Mouse (Mus musculus) liver, embryonic 12.5 days (tissue): Measurements from ENCODE around the gene Araf. TPM values are rescaled to one million over a fixed set of nuclear protein-coding genes. Genes with fewer than 3 reads are reported as not detected.
A peak's percentile ranks its signal among the peaks of the same experiment; 100 is the strongest.

ENCODE experiments used
- ATAC-seq: fragments of 200-750 bp; cut with Nextera tagmentation; 2 replicates; pipeline ENCODE4 v1.8.0; 2017; ENCODE audit warnings: moderate number of reproducible peaks, mild to moderate bottlenecking, moderate library complexity
- H3K27ac ChIP-seq: fragments of 300-500 bp; sonication (generic); 2 replicates; pipeline ENCODE4 v1.5.1; 2016; ENCODE audit warnings: mild to moderate bottlenecking
- H3K27me3 ChIP-seq: fragments of 300-500 bp; sonication (generic); replicated peaks from 2 replicates; pipeline ENCODE4 v1.6.1; 2016; ENCODE audit warnings: mild to moderate bottlenecking, moderate library complexity
- H3K36me3 ChIP-seq: fragments of 300-500 bp; sonication (generic); 2 replicates; pipeline ENCODE4 v1.6.1; 2016; ENCODE audit warnings: mild to moderate bottlenecking, moderate library complexity
- H3K4me1 ChIP-seq: fragments of 300-500 bp; sonication (generic); 2 replicates; pipeline ENCODE4 v1.6.1; 2016
- H3K4me2 ChIP-seq: fragments of 300-500 bp; sonication (generic); 2 replicates; pipeline ENCODE4 v1.6.1; 2016; ENCODE audit warnings: mild to moderate bottlenecking, moderate library complexity
- H3K4me3 ChIP-seq: fragments of 300-500 bp; sonication (generic); 2 replicates; pipeline ENCODE4 v1.5.1; 2016; ENCODE audit warnings: mild to moderate bottlenecking, moderate library complexity
- H3K9ac ChIP-seq: fragments of 300-500 bp; sonication (generic); 2 replicates; pipeline ENCODE4 v1.6.1; 2016; ENCODE audit warnings: mild to moderate bottlenecking, moderate library complexity
- H3K9me3 ChIP-seq: fragments of 300-500 bp; sonication (generic); replicated peaks from 2 replicates; pipeline ENCODE4 v1.6.1; 2016; ENCODE audit warnings: mild to moderate bottlenecking, moderate library complexity
- WGBS: fragments of 180-500 bp; shearing (Covaris S2); methylation state at CpG from one replicate; pipeline ENCODE4 v1.1.7; 2016; ENCODE audit not compliant: insufficient replicate concordance; 5-methylcytosine and 5-hydroxymethylcytosine counted together
- polyA plus RNA-seq: library from polyadenylated mRNA; unstranded; fragments of >200 nt; fragmentation: Nextera tagmentation; extraction: Ambion mirVana; gene quantifications from 2 replicates; pipeline ENCODE4 v1.2.1, GENCODE M21; 2016

Araf gene
- 58.9 and 62.8 TPM in 2 replicates for polyA plus RNA-seq

GRCm38 (mm10) chrX:20797681-20798080, at the start of gene Araf:
Gene Araf, plus strand, starts transcription at chrX:20797814.
- Histone ChIP-seq H3K4me2 (peak within 1 kb of the TSS; percentile 76), H3K9ac (peak within 1 kb of the TSS; percentile 73), H3K9me3 (no peaks in the 10 kb centered on the region), H3K27ac (peak within 1 kb of the TSS; percentile 88), H3K27me3 (no peaks in the 10 kb centered on the region), H3K4me3 (peak within 1 kb of the TSS; percentile 58), H3K36me3 (no peaks in the 10 kb centered on the region), H3K4me1 (peaks cover 15% of the 10 kb centered on the region; the same call in 1 of the 2 replicates)
- WGBS, result 17% methylated on average over 7 of the region's 7 CpGs
- ATAC-seq, result peak; percentile 77

GRCm38 (mm10) chrX:20748829-20749228, 48.8 kb upstream of the Araf start:
- H3K27ac ChIP-seq, result 0 out of 2 replicates have a peak overlapping the region, but pooled peaks have one; percentile 14
- H3K27me3 ChIP-seq, result no peaks in the 10 kb centered on the region
- ATAC-seq, result peak; percentile 82
- no peak overlapping the region for H3K4me2 ChIP-seq
- H3K36me3 ChIP-seq, result no peaks in the 10 kb centered on the region
- peaks cover 16% of the 10 kb centered on the region; the same call in 1 of the 2 replicates for H3K4me1 ChIP-seq
- no peaks in the 10 kb centered on the region for H3K9me3 ChIP-seq
- H3K9ac ChIP-seq, result no peak overlapping the region
- H3K4me3 ChIP-seq, result no peak overlapping the region
- WGBS, result 35% methylated on average over 2 of the region's 2 CpGs

- Histone ChIP-seq H3K4me3 (no peak overlapping the region), H3K9ac (no peak overlapping the region), H3K9me3 (no peaks in the 10 kb centered on the region), H3K4me2 (no peak overlapping the region), H3K27me3 (no peaks in the 10 kb centered on the region), H3K27ac (no peak overlapping the region), H3K4me1 (no peaks in the 10 kb centered on the region), H3K36me3 (no peaks in the 10 kb centered on the region)
- WGBS, result 78% methylated on average over 4 of the region's 4 CpGs
- no peak for ATAC-seq
Observed at GRCm38 (mm10) chrX:20761201-20761600, 36.4 kb upstream of the Araf start.

DNA sequence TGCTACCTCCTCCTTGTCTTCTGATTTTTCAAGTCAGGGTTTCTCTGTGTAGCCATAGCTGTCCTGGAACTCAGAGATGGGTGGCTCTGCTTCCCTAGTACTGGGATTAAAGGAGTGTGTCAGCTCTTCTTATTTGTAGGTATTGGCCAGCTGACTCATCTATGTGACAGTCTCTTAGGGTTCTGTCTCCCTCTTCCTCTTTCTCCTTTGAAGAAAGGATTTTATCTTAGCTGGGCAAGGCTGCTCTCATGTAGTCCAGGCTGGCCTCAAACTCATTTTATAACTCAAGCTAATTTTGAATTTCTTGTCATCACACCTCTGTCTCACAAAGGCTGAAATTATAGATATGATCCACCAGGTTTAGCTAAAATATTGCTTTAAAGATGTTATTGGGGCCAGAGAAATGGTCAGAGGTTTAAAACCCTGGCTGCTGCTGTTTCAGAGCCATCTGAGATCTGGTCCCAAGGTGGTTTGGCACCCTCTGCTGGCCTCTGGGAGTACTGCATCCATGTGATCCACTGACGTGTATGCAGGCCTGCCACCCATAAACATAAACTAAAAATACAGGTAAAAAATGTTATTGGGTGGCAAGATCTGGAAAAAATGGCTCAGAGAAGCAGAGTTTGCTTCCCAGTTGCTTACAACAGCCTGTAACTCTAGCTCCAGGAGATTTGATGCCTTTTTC, 26.8 kb upstream of the Araf start:
- H3K9ac ChIP-seq, result no peak overlapping the region
- WGBS, result 0% methylated on average over 1 of the region's 1 CpGs
- no peaks in the 10 kb centered on the region for H3K27me3 ChIP-seq
- no peak overlapping the region for H3K4me3 ChIP-seq
- 0 out of 2 replicates have a peak, but pooled peaks cover 9% of the 10 kb centered on the region for H3K4me1 ChIP-seq
- peak overlapping the region; percentile 26; the same call in 1 of the 2 replicates for H3K27ac ChIP-seq
- H3K36me3 ChIP-seq, result no peaks in the 10 kb centered on the region
- no peaks in the 10 kb centered on the region for H3K9me3 ChIP-seq
- peak; percentile 80; the same call in 1 of the 2 replicates for ATAC-seq
- H3K4me2 ChIP-seq, result no peak overlapping the region

DNA sequence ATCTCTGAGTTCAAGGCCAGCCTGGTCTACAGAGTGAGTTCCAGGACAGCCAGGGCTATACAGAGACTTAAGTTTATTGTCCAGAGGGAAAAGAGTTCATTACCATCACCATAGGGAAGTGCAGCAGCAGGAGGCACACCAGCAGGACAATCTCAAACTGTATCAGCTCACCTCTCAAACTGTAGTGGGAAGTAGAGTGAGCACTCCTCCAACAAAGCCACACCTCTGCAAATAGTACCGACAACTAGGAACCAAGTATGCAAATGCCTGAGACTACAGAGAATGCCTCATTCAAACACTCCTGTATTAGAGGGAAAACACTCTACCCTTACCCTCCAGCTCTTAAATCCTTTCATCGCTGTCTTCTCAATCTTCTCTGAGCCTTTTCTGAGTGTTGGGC, 25.9 kb upstream of the Araf start:
- Histone ChIP-seq H3K27me3 (no peaks in the 10 kb centered on the region), H3K4me2 (no peak overlapping the region), H3K9me3 (no peaks in the 10 kb centered on the region), H3K9ac (no peak overlapping the region), H3K27ac (peak overlapping the region; percentile 26; the same call in 1 of the 2 replicates), H3K36me3 (no peaks in the 10 kb centered on the region), H3K4me1 (0 out of 2 replicates have a peak, but pooled peaks cover 9% of the 10 kb centered on the region), H3K4me3 (no peak overlapping the region)
- ATAC-seq, result 0 out of 2 replicates have a peak, but pooled peaks have one; percentile 32
- WGBS, result 49% methylated on average over 2 of the region's 2 CpGs

GRCm38 (mm10) chrX:20775271-20776016, 22.2 kb upstream of the Araf start:
- no peak for ATAC-seq
- no peaks in the 10 kb centered on the region for H3K27me3 ChIP-seq
- peak overlapping the region; percentile 40 for H3K4me2 ChIP-seq
- H3K9ac ChIP-seq, result no peak overlapping the region
- H3K9me3 ChIP-seq, result no peaks in the 10 kb centered on the region
- no peak overlapping the region for H3K27ac ChIP-seq
- 55% methylated on average over 19 of the region's 19 CpGs for WGBS
- H3K4me3 ChIP-seq, result no peak overlapping the region
- 0 out of 2 replicates have a peak, but pooled peaks cover 9% of the 10 kb centered on the region for H3K4me1 ChIP-seq
- no peaks in the 10 kb centered on the region for H3K36me3 ChIP-seq

DNA sequence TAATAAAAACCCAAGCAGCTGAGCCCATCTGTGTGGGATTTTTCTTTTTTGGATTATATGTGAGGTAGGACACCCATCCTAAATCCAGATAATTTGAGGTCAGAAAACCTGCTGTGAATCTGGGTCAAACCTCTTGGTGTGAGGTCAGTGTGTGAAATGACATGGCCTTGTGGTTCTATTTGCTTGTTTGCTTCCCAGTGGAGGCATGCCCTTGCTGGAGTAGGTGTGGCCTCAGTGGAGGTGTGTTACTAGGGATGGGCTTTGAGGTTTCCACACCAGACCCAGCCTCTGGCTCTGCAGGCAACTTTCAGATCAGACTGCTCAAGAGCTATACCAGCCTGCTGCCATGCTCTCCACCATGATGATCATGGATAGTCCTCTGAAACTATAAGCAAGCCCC, 20.0 kb upstream of the Araf start:
- Histone ChIP-seq H3K4me2 (no peak overlapping the region), H3K27ac (no peak overlapping the region), H3K4me1 (no peaks in the 10 kb centered on the region), H3K4me3 (no peak overlapping the region), H3K9me3 (no peaks in the 10 kb centered on the region), H3K36me3 (no peaks in the 10 kb centered on the region), H3K27me3 (no peaks in the 10 kb centered on the region), H3K9ac (no peak overlapping the region)
- ATAC-seq, result no peak

- Histone ChIP-seq H3K4me2 (no peak overlapping the region), H3K4me3 (no peak overlapping the region), H3K4me1 (peaks cover 62% of the 10 kb centered on the region), H3K36me3 (no peaks in the 10 kb centered on the region), H3K9me3 (no peaks in the 10 kb centered on the region), H3K27ac (peak overlapping the region; percentile 76), H3K9ac (no peak overlapping the region), H3K27me3 (no peaks in the 10 kb centered on the region)
- 21% methylated on average over 2 of the region's 2 CpGs for WGBS
- ATAC-seq, result peak; percentile 95
Observed at GRCm38 (mm10) chrX:20787309-20787708, 10.3 kb upstream of the Araf start.

DNA sequence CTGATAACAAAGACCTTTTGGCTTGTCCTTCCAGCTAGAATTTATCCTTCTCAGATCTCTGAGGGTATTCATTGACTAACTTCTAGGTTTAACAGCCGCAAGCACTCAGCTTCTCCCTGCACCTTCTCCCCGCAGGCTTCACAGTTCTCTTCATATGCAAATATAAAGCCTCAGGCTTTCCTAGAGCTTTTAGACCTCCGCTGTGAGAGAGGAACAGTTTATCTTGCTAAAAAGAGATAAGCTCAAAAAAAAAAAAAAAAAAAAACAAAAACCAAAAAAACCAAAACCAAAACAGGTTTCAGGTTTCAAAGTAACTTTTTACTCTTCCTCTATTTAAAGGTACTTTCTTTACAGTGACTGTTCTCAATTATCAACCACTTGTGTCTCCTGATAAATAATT, 5.2 kb upstream of the Araf start:
- ATAC-seq, result no peak
- WGBS, result 19% methylated on average over 3 of the region's 3 CpGs
- no peaks in the 10 kb centered on the region for H3K27me3 ChIP-seq
- H3K4me3 ChIP-seq, result no peak overlapping the region
- H3K4me2 ChIP-seq, result no peak overlapping the region
- peaks cover 45% of the 10 kb centered on the region for H3K4me1 ChIP-seq
- H3K27ac ChIP-seq, result peak overlapping the region; percentile 76
- H3K36me3 ChIP-seq, result no peaks in the 10 kb centered on the region
- no peaks in the 10 kb centered on the region for H3K9me3 ChIP-seq
- H3K9ac ChIP-seq, result no peak overlapping the region

DNA sequence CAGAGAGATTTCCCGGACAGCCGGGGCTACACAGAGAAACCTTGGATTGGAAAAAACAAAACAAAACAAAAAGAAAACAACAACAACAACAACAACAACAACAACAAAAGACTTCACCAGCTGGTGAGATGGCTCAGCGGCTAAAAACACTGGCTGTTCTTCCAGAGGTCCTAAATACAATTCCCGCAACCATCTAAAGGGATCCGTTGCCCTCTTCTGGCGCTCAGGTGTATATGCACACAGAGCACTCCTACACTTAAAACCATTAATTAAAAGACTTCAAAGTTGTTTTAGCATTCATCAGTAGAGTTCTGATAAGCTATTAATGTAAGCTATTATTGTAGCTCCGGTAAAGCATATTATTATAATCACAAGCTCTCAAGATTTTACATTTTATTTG, 4.4 kb upstream of the Araf start:
- Histone ChIP-seq H3K27me3 (no peaks in the 10 kb centered on the region), H3K4me2 (no peak overlapping the region), H3K27ac (no peak overlapping the region), H3K9ac (no peak overlapping the region), H3K4me3 (no peak overlapping the region), H3K4me1 (peaks cover 43% of the 10 kb centered on the region), H3K9me3 (no peaks in the 10 kb centered on the region), H3K36me3 (no peaks in the 10 kb centered on the region)
- ATAC-seq, result no peak
- WGBS, result 47% methylated on average over 7 of the region's 7 CpGs

- no peaks in the 10 kb centered on the region for H3K27me3 ChIP-seq
- no peak overlapping the region for H3K27ac ChIP-seq
- no peaks in the 10 kb centered on the region for H3K9me3 ChIP-seq
- H3K4me3 ChIP-seq, result no peak overlapping the region
- H3K4me2 ChIP-seq, result no peak overlapping the region
- H3K4me1 ChIP-seq, result peaks cover 40% of the 10 kb centered on the region
- no peak overlapping the region for H3K9ac ChIP-seq
- H3K36me3 ChIP-seq, result no peaks in the 10 kb centered on the region
- WGBS, result 42% methylated on average over 5 of the region's 5 CpGs
- no peak for ATAC-seq
Observed at GRCm38 (mm10) chrX:20794229-20794628, 3.4 kb upstream of the Araf start.

DNA sequence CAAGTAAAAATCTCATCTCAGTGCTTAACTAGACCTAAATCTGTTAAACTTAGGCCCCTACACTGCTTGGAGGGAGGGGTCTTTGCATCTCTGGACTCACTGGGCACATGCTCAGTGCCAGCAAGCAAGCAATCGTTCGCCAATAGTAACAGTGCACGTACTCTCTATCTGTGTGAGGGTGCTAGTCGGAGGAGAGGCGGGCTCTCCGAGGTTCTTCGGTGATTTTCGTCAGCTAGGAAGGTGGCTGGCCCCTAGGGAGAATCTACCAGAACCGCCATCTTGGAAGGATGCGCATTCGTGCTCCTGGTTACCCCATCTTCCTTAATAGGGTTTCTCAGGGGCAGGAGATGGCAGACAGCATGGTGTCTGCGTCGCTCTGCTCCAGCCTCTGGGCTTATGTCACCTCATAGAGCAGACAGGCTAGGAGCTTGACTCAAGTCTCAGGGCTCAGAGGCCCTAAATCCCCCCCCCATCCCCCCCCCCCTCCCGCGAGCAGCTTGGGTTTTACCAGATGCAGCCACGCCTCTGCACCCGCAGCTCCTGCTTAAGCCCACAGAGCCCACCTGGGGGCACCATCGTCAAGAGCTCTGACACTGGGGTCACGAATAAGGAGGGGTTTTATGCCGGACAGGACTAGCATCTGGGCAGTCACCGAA, 655 bp downstream of the Araf start:
- Histone ChIP-seq H3K4me2 (peak overlapping the region; percentile 76), H3K4me1 (peaks cover 15% of the 10 kb centered on the region; the same call in 1 of the 2 replicates), H3K9ac (peak overlapping the region; percentile 73), H3K36me3 (no peaks in the 10 kb centered on the region), H3K9me3 (no peaks in the 10 kb centered on the region), H3K27me3 (no peaks in the 10 kb centered on the region), H3K27ac (peak overlapping the region; percentile 88), H3K4me3 (peak overlapping the region; percentile 58)
- 11% methylated on average over 18 of the region's 21 CpGs for WGBS
- peak; percentile 94 for ATAC-seq
